Mouse (Mus musculus): Measurements from ENCODE around the gene Slc29a3. TPM values are rescaled to one million over a fixed set of nuclear protein-coding genes. Genes with fewer than 3 reads are reported as not detected.

The Slc29a3 gene
- polyA plus RNA-seq, 1 experiment from 2014 or later, result 5.4 TPM

GRCm38 (mm10) chr10:60741435-60741834 lies 11.2 kb downstream of the Slc29a3 start:
- Histone ChIP-seq H3K4me1 (peaks cover 10% of the 10 kb centered on the region), H3K27ac (replicated peaks) (no peak overlapping the region), H3K9me3 (no peaks in the 10 kb centered on the region), H3K36me3 (peaks cover 9% of the 10 kb centered on the region), H3K4me2 (no peak overlapping the region), H3K27me3 (replicated peaks) (no peaks in the 10 kb centered on the region), H3K9ac (no peak overlapping the region), H3K4me3 (no peak overlapping the region)
- WGBS, result 82% methylated on average over 7 of the region's 7 CpGs
- no peak for ATAC-seq (ENCODE audit: extremely low read depth, insufficient number of reproducible peaks, low FRiP score, low TSS enrichment)

DNA sequence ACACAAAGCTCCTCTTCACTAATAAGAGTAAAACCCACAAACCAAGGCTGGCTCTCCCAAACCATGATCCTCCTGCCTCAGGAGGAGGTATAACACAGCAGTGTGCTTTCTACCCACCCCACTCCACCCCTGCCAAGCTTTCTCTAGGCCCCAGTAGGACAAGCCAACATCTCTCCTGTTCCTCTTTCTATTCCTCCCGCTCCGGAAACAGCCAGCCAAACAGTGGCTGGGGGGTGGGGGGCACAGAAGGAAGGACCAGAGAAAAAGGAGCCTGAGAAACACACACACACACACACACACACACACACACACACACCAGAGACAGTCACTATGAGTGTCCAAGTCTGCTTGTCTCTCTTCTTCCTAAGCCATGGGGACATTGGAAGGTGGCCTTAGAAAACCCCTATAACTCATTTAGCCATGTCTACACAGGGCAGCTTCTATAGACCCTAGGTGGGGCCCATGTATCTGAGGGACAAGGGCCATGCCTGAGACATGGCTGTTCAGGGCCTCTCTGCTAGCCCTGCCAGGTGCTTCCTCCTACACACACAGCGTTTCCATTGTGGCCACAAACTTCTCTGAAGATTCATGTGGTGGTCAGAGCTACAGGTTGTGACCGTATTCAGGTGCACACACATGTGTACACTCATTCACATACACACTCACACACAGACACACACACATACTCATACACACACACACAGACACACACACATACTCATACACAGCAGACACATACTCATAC lies 12.8 kb downstream of the Slc29a3 start:
- 90% methylated on average over 4 of the region's 4 CpGs for WGBS
- H3K4me2 ChIP-seq, result no peak overlapping the region

GRCm38 (mm10) chr10:60737886-60738640 lies 14.5 kb downstream of the Slc29a3 start:
- no peaks in the 10 kb centered on the region for H3K9me3 ChIP-seq
- no peaks in the 10 kb centered on the region for H3K27me3 ChIP-seq (replicated peaks)
- 79% methylated on average over 7 of the region's 9 CpGs for WGBS
- H3K4me3 ChIP-seq, result no peak overlapping the region
- ATAC-seq (ENCODE audit: extremely low read depth, insufficient number of reproducible peaks, low FRiP score, low TSS enrichment), result no peak
- H3K36me3 ChIP-seq, result peaks cover 5% of the 10 kb centered on the region
- H3K9ac ChIP-seq, result no peak overlapping the region
- no peak overlapping the region for H3K4me2 ChIP-seq
- H3K27ac ChIP-seq (replicated peaks), result no peak overlapping the region
- peaks cover 10% of the 10 kb centered on the region for H3K4me1 ChIP-seq

More for the DNA sequence above, 12.8 kb downstream of the Slc29a3 start:
- no peaks in the 10 kb centered on the region for H3K27me3 ChIP-seq (replicated peaks)
- no peak overlapping the region for H3K9ac ChIP-seq
- no peak overlapping the region for H3K4me3 ChIP-seq
- peaks cover 9% of the 10 kb centered on the region for H3K36me3 ChIP-seq
- ATAC-seq (ENCODE audit: extremely low read depth, insufficient number of reproducible peaks, low FRiP score, low TSS enrichment), result no peak
- H3K4me1 ChIP-seq, result peaks cover 10% of the 10 kb centered on the region
- no peak overlapping the region for H3K27ac ChIP-seq (replicated peaks)
- no peaks in the 10 kb centered on the region for H3K9me3 ChIP-seq

GRCm38 (mm10) chr10:60737169-60737728 lies 15.3 kb downstream of the Slc29a3 start:
- Histone ChIP-seq H3K4me1 (peaks cover 10% of the 10 kb centered on the region), H3K27me3 (replicated peaks) (no peaks in the 10 kb centered on the region), H3K27ac (replicated peaks) (no peak overlapping the region), H3K36me3 (peaks cover 2% of the 10 kb centered on the region), H3K4me3 (no peak overlapping the region), H3K4me2 (no peak overlapping the region), H3K9me3 (no peaks in the 10 kb centered on the region), H3K9ac (no peak overlapping the region)
- WGBS, result 60% methylated on average over 11 of the region's 11 CpGs
- ATAC-seq (ENCODE audit: extremely low read depth, insufficient number of reproducible peaks, low FRiP score, low TSS enrichment), result no peak

DNA sequence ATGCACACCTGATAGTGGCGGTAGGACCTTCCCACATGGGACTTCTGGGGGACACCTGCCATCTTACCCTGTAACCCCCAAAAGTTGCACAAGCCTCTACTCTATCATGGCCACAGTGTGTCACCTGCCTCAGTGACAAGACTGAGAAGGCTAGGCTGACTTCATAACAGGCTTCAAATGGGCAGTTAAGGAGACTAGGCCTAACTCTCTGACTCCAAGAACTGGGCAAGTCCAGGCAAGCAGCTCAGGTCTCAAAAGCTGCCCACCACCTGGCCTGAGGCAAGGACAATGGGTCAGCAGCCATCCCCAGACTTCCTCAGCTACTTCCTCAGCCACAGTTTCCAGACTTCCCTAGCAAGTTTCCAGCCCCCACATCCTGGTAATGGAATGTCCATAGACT lies 16.9 kb downstream of the Slc29a3 start:
- Histone ChIP-seq H3K4me2 (no peak overlapping the region), H3K27me3 (replicated peaks) (no peaks in the 10 kb centered on the region), H3K27ac (replicated peaks) (no peak overlapping the region), H3K9me3 (no peaks in the 10 kb centered on the region), H3K9ac (no peak overlapping the region), H3K36me3 (no peaks in the 10 kb centered on the region; the same call in 1 of the 2 replicates), H3K4me3 (no peak overlapping the region), H3K4me1 (peaks cover 10% of the 10 kb centered on the region)
- ATAC-seq (ENCODE audit: extremely low read depth, insufficient number of reproducible peaks, low FRiP score, low TSS enrichment), result no peak
- 71% methylated on average over 1 of the region's 1 CpGs for WGBS

DNA sequence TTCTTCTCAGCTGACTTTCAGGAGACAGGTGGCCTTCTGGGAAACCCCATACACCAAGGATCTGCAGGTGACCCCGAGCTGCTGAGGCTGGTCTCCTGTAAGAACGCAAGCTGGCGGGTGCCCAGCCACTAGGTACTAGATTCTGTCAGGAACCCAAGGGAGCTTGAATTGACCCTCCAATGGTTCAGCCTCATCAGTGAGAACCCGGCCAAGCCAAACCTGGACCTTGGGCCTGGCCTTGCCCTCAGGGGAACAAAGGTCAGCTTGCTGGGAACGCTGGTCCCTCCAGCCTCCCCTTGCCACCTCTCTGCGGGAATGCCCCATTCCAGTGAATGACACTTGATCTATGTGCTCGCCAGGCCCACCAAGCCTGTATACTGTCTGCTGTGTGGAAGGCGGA lies 19.1 kb downstream of the Slc29a3 start:
- ATAC-seq (ENCODE audit: extremely low read depth, insufficient number of reproducible peaks, low FRiP score, low TSS enrichment), result no peak
- H3K27ac ChIP-seq (replicated peaks), result no peak overlapping the region
- H3K9me3 ChIP-seq, result no peaks in the 10 kb centered on the region
- H3K4me3 ChIP-seq, result no peak overlapping the region
- H3K4me2 ChIP-seq, result no peak overlapping the region
- H3K9ac ChIP-seq, result no peak overlapping the region
- WGBS, result 68% methylated on average over 8 of the region's 8 CpGs
- no peaks in the 10 kb centered on the region; the same call in 1 of the 2 replicates for H3K36me3 ChIP-seq
- H3K4me1 ChIP-seq, result peaks cover 10% of the 10 kb centered on the region
- H3K27me3 ChIP-seq (replicated peaks), result no peaks in the 10 kb centered on the region

DNA sequence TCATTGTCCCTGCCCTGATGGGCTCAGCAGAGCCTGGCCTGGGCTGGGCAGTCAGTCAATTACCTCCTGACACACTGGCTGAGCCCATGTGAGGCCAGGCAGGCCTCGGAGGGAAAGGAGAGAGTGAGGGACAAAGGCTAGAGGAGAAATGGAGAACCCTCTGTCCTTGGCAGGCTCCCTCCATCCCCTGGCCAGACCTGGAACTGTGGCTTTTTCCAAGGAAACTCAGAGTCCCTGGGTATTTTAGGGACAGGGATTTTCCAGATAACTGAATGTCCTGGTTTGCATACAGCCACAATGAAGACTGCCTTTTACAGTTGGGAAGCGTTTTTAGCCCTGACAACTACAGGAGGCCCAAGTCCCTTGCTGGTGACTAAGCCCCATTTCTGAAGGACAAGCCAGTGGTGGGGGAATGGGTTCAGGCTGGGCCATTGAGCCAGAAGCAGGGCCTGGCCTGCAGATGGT lies 20.2 kb downstream of the Slc29a3 start:
- 52% methylated on average over 2 of the region's 2 CpGs for WGBS

DNA sequence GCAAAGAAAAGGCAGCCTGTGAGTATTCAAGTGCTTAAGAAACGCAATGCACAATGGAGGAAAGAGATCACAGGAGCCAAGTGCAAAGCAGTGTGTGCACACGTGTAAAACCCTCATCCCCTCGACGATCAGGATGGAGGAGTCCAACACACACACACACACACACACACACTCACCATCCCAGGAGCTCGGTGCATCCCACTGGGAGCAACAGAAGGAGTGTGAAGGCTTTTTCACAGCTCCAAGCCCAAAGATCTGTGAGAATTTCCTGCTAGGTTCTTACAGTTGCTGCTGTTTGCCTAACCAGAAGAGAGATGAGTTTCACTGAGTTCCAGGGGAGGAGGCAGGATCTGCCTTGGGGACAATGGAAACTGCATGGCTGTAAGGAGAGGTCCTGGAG lies 20.9 kb downstream of the Slc29a3 start:
- Histone ChIP-seq H3K9ac (no peak overlapping the region), H3K4me3 (no peak overlapping the region), H3K4me2 (no peak overlapping the region), H3K36me3 (no peaks in the 10 kb centered on the region; the same call in 1 of the 2 replicates), H3K27me3 (replicated peaks) (no peaks in the 10 kb centered on the region), H3K4me1 (peaks cover 6% of the 10 kb centered on the region), H3K9me3 (no peaks in the 10 kb centered on the region), H3K27ac (replicated peaks) (no peak overlapping the region)
- no peak for ATAC-seq (ENCODE audit: extremely low read depth, insufficient number of reproducible peaks, low FRiP score, low TSS enrichment)
- WGBS, result 36% methylated on average over 5 of the region's 5 CpGs

More for the DNA sequence above, 20.2 kb downstream of the Slc29a3 start:
- no peak for ATAC-seq (ENCODE audit: extremely low read depth, insufficient number of reproducible peaks, low FRiP score, low TSS enrichment)
- H3K27me3 ChIP-seq (replicated peaks), result no peaks in the 10 kb centered on the region
- H3K9ac ChIP-seq, result no peak overlapping the region
- no peaks in the 10 kb centered on the region; the same call in 1 of the 2 replicates for H3K36me3 ChIP-seq
- no peak overlapping the region for H3K27ac ChIP-seq (replicated peaks)
- no peak overlapping the region for H3K4me2 ChIP-seq
- peaks cover 9% of the 10 kb centered on the region for H3K4me1 ChIP-seq
- H3K9me3 ChIP-seq, result no peaks in the 10 kb centered on the region
- H3K4me3 ChIP-seq, result no peak overlapping the region

DNA sequence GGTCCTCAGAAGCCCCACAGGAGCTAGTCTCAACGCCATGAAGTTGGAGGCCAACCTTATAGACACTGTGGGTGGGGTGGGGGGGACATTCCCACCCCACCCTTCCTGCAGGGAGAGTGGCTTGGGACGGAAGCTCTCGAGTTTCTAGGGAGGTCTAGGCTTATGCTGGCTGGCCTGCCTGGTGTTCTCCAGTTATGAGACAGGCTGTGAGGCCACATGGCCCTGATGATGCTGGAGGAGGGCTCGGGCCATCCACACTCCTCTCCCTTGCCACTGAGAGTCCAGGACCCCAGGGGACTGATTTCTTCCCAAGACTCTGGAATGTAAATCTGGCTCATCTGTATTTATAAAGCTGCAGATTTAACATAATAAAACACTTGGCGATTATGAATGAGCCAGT lies 25.3 kb downstream of the Slc29a3 start:
- no peak overlapping the region for H3K4me2 ChIP-seq
- no peak overlapping the region for H3K4me3 ChIP-seq
- H3K9ac ChIP-seq, result no peak overlapping the region
- ATAC-seq (ENCODE audit: extremely low read depth, insufficient number of reproducible peaks, low FRiP score, low TSS enrichment), result no peak
- WGBS, result 40% methylated on average over 5 of the region's 5 CpGs
- no peaks in the 10 kb centered on the region for H3K9me3 ChIP-seq
- no peaks in the 10 kb centered on the region; the same call in 1 of the 2 replicates for H3K36me3 ChIP-seq
- H3K27me3 ChIP-seq (replicated peaks), result no peaks in the 10 kb centered on the region
- no peak overlapping the region for H3K27ac ChIP-seq (replicated peaks)
- H3K4me1 ChIP-seq, result 0 out of 2 replicates have a peak, but pooled peaks cover 5% of the 10 kb centered on the region

DNA sequence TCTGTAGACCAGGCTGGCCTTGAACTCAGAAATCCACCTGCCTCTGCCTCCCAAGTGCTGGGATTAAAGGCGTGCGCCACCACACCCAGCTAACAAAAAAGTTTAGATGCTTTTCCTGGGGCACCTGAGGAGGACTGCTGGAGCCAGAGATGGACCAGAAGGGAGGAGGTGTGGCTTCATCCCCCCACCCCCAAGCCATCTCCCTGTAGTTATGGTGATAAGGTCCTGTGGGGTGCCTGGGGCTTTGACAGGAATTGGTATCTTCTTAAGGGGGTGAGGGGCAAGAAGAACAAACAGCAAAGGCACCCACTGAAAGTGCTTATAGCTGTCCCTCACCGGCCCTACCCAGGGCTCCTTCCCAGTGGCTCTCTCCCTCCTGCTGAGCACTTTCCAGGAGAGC lies 25.7 kb downstream of the Slc29a3 start:
- H3K4me1 ChIP-seq, result 0 out of 2 replicates have a peak, but pooled peaks cover 5% of the 10 kb centered on the region
- no peak overlapping the region for H3K9ac ChIP-seq
- no peak overlapping the region for H3K4me3 ChIP-seq
- 55% methylated on average over 3 of the region's 3 CpGs for WGBS
- no peaks in the 10 kb centered on the region for H3K9me3 ChIP-seq
- no peaks in the 10 kb centered on the region; the same call in 1 of the 2 replicates for H3K36me3 ChIP-seq
- ATAC-seq (ENCODE audit: extremely low read depth, insufficient number of reproducible peaks, low FRiP score, low TSS enrichment), result no peak
- H3K27me3 ChIP-seq (replicated peaks), result 0 out of 2 replicates have a peak, but pooled peaks cover under 1% of the 10 kb centered on the region
- no peak overlapping the region for H3K27ac ChIP-seq (replicated peaks)
- H3K4me2 ChIP-seq, result no peak overlapping the region

GRCm38 (mm10) chr10:60724496-60724895 lies 28.1 kb downstream of the Slc29a3 start:
- Histone ChIP-seq H3K9me3 (no peaks in the 10 kb centered on the region), H3K27me3 (replicated peaks) (0 out of 2 replicates have a peak, but pooled peaks cover 5% of the 10 kb centered on the region), H3K4me3 (no peak overlapping the region), H3K9ac (no peak overlapping the region), H3K36me3 (peaks cover 10% of the 10 kb centered on the region; the same call in 1 of the 2 replicates), H3K4me1 (0 out of 2 replicates have a peak, but pooled peaks cover 5% of the 10 kb centered on the region), H3K4me2 (no peak overlapping the region), H3K27ac (replicated peaks) (no peak overlapping the region)
- ATAC-seq (ENCODE audit: extremely low read depth, insufficient number of reproducible peaks, low FRiP score, low TSS enrichment), result no peak
- WGBS, result 60% methylated on average over 6 of the region's 6 CpGs

All from heart, embryonic 13.5 days (tissue).